Mouse (Mus musculus) MEL (cell line): ENCODE results near the gene Oxsr1. TPM values are rescaled to one million over a fixed set of nuclear protein-coding genes. Genes with fewer than 3 reads are reported as not detected.

Experiments used
- DNase-seq: peaks from one replicate; pipeline ENCODE4 v3.0.0; 2011; ENCODE audit warnings: low read depth, low spot score
- H3K27ac ChIP-seq: 2 replicates; pipeline ENCODE4 v1.5.1; 2012; ENCODE audit warnings: low read depth, mild to moderate bottlenecking, control low read depth, low read length, moderate library complexity; ENCODE audit not compliant: control insufficient read depth
- H3K27me3 ChIP-seq, 2 experiments: fragments of 150-350 bp in 1 of 2; sonication (generic) in 1 of 2; 2 replicates each; pipeline ENCODE4 v1.6.1; 2012; ENCODE audit warnings: low read length in 2 of 2, mild to moderate bottlenecking in 2 of 2, improper control_type of control experiment in 1 of 2, moderate library complexity in 1 of 2; ENCODE audit not compliant: insufficient read depth in 2 of 2, control insufficient read depth in 1 of 2
- H3K36me3 ChIP-seq, 2 experiments: 2 replicates each; pipeline ENCODE4 v1.6.1; 2012 to 2014; ENCODE audit warnings: low read length in 2 of 2, improper control_type of control experiment in 1 of 2, inconsistent platforms in 1 of 2, mild to moderate bottlenecking in 1 of 2; ENCODE audit not compliant: insufficient read depth in 2 of 2, control insufficient read depth in 1 of 2
- H3K4me1 ChIP-seq, 2 experiments: fragments of 150-350 bp in 1 of 2; sonication (generic) in 1 of 2; 2 replicates each; pipeline ENCODE4 v1.6.1; 2012; ENCODE audit warnings: low read length in 2 of 2, improper control_type of control experiment in 1 of 2, mild to moderate bottlenecking in 1 of 2; ENCODE audit not compliant: insufficient read depth in 2 of 2, control insufficient read depth in 1 of 2
- H3K4me3 ChIP-seq, 2 experiments: fragments of 150-350 bp in 1 of 2; sonication (generic) in 1 of 2; 2 replicates each; pipeline ENCODE4 v1.5.1; 2012; ENCODE audit warnings: low read depth in 2 of 2, low read length in 2 of 2, mild to moderate bottlenecking in 2 of 2, moderate library complexity in 2 of 2, control low read depth in 1 of 2, improper control_type of control experiment in 1 of 2; ENCODE audit not compliant: control insufficient read depth in 1 of 2, insufficient read depth in 1 of 2
- H3K79me2 ChIP-seq: 2 replicates; pipeline ENCODE4 v1.6.1; 2012; ENCODE audit warnings: mild to moderate bottlenecking, low read length, moderate library complexity; ENCODE audit not compliant: control insufficient read depth, poor library complexity, insufficient read depth
- H3K9ac ChIP-seq: 2 replicates; pipeline ENCODE4 v1.6.1; 2012; ENCODE audit warnings: low read depth, mild to moderate bottlenecking, control low read depth, low read length, moderate library complexity; ENCODE audit not compliant: control insufficient read depth, poor library complexity, severe bottlenecking
- H3K9me3 ChIP-seq: fragments of 150-350 bp; sonication (generic); replicated peaks from 2 replicates; pipeline ENCODE4 v1.6.1; 2012; ENCODE audit warnings: mild to moderate bottlenecking, low read length, improper control_type of control experiment, moderate library complexity; ENCODE audit not compliant: insufficient read depth
- BHLHE40 ChIP-seq: IDR thresholded peaks from 2 replicates; pipeline ENCODE4 v1.6.1; 2012; ENCODE audit warnings: low read depth, mild to moderate bottlenecking, inconsistent platforms, low read length, improper control_type of control experiment, borderline replicate concordance
- CHD2 ChIP-seq: IDR thresholded peaks from 2 replicates; pipeline ENCODE4 v1.6.1; 2011; ENCODE audit warnings: low read length, improper control_type of control experiment
- HCFC1 ChIP-seq: IDR thresholded peaks from 2 replicates; pipeline ENCODE4 v1.6.1; 2012; ENCODE audit warnings: low read depth, mild to moderate bottlenecking, inconsistent platforms, low read length, improper control_type of control experiment, moderate library complexity
- JUND ChIP-seq: IDR thresholded peaks from 2 replicates; pipeline ENCODE4 v1.6.1; 2011; ENCODE audit warnings: low read depth, mild to moderate bottlenecking, improper control_type of control experiment, low read length
- KAT2A ChIP-seq: conservative IDR thresholded peaks from 2 replicates; pipeline ENCODE4 v1.6.1; 2012; ENCODE audit warnings: low read depth, low read length, improper control_type of control experiment, inconsistent platforms
- MEF2A ChIP-seq: IDR thresholded peaks from 2 replicates; pipeline ENCODE4 v1.6.1; 2014; ENCODE audit warnings: low read depth, mild to moderate bottlenecking, inconsistent platforms, low read length, improper control_type of control experiment; ENCODE audit not compliant: poor library complexity, insufficient replicate concordance, severe bottlenecking; ENCODE audit errors: extremely low read depth
- MXI1 ChIP-seq: IDR thresholded peaks from 2 replicates; pipeline ENCODE4 v1.6.1; 2011; ENCODE audit warnings: mild to moderate bottlenecking, low read depth, low read length, improper control_type of control experiment
- NELFE ChIP-seq: IDR thresholded peaks from 2 replicates; pipeline ENCODE4 v1.6.1; 2011; ENCODE audit warnings: low read depth, low read length, improper control_type of control experiment
- POLR2AphosphoS2 ChIP-seq: IDR thresholded peaks from 2 replicates; pipeline ENCODE4 v1.6.1; 2011; ENCODE audit warnings: low read length, improper control_type of control experiment
- RAD21 ChIP-seq: IDR thresholded peaks from 2 replicates; pipeline ENCODE4 v1.6.1; 2011; ENCODE audit warnings: mild to moderate bottlenecking, low read depth, low read length, improper control_type of control experiment
- SMC3 ChIP-seq: IDR thresholded peaks from 2 replicates; pipeline ENCODE4 v1.6.1; 2011; ENCODE audit warnings: low read depth, low read length, improper control_type of control experiment
- USF1 ChIP-seq: IDR thresholded peaks from 2 replicates; pipeline ENCODE4 v1.6.1; 2014; ENCODE audit warnings: low read depth, mild to moderate bottlenecking, inconsistent platforms, low read length, improper control_type of control experiment, moderate library complexity
- USF2 ChIP-seq, 2 experiments: IDR thresholded peaks; 2 replicates each; pipeline ENCODE4 v1.6.1; 2011 to 2012; ENCODE audit warnings: improper control_type of control experiment in 2 of 2, low read length in 2 of 2, borderline replicate concordance in 1 of 2, inconsistent platforms in 1 of 2, low read depth in 1 of 2, mild to moderate bottlenecking in 1 of 2; ENCODE audit not compliant: insufficient read depth in 1 of 2
- ZC3H11A ChIP-seq: IDR thresholded peaks from 2 replicates; pipeline ENCODE4 v1.6.1; 2012; ENCODE audit warnings: low read depth, mild to moderate bottlenecking, inconsistent platforms, low read length, improper control_type of control experiment
- ZKSCAN1 ChIP-seq: IDR thresholded peaks from 2 replicates; pipeline ENCODE4 v1.6.1; 2012; ENCODE audit warnings: low read depth, mild to moderate bottlenecking, inconsistent platforms, low read length, improper control_type of control experiment, moderate library complexity
- ZMIZ1 ChIP-seq: IDR thresholded peaks from 2 replicates; pipeline ENCODE4 v1.6.1; 2012; ENCODE audit warnings: low read depth, mild to moderate bottlenecking, inconsistent platforms, low read length, improper control_type of control experiment, moderate library complexity
- ZNF384 ChIP-seq: IDR thresholded peaks from 2 replicates; pipeline ENCODE4 v1.6.1; 2012; ENCODE audit warnings: low read depth, mild to moderate bottlenecking, inconsistent platforms, low read length, improper control_type of control experiment
- polyA plus RNA-seq, 2 experiments: library from polyadenylated mRNA; stranded (reverse) in 1 of 2; unstranded in 1 of 2; fragments of >175 nt in 1 of 2; fragments of >200 nt in 1 of 2; gene quantifications; 2 replicates each; pipeline versions ENCODE4 v1.2.1 to v1.2.4; 2012; ENCODE audit warnings: low replicate concordance in 2 of 2, low read depth in 1 of 2; ENCODE audit not compliant: insufficient read length in 2 of 2, insufficient read depth in 1 of 2, missing spikeins in 1 of 2
- total RNA-seq: library from RNA; depleted of rRNA; stranded (reverse); fragments of 300-350 nt; gene quantifications from 2 replicates; pipeline ENCODE4 v1.2.3, GENCODE M21; 2012

Gene Oxsr1
- total and polyA plus RNA-seq, 3 experiments, result 25.6 to 304 (median 37.6) TPM

- H3K36me3 ChIP-seq, result peaks cover 2 to 13% of the 10 kb centered on the region in 2 experiments; a peak in 3 of 4 replicates
These were observed 59.2 kb downstream of the Oxsr1 start for GRCm38 (mm10) chr9:119263067-119263466.

GRCm38 (mm10) chr9:119260825-119261224, 61.4 kb downstream of the Oxsr1 start:
- H3K4me3 ChIP-seq, result no peak overlapping the region
- H3K9ac ChIP-seq, result no peak overlapping the region
- H3K9me3 ChIP-seq, result no peaks in the 10 kb centered on the region
- H3K27me3 ChIP-seq, result no peaks in the 10 kb centered on the region
- H3K79me2 ChIP-seq, result no peaks in the 10 kb centered on the region
- TF ChIP-seq NELFE (no peak), MEF2A (no peak)
- TF ChIP-seq, all 39 proteins: peak for 0
- Histone ChIP-seq H3K4me1 (no peaks in the 10 kb centered on the region), H3K36me3 (peaks cover 2 to 6% of the 10 kb centered on the region in 2 experiments; a peak in 3 of 4 replicates), H3K27ac (no peak overlapping the region)
- DNase-seq, result no peak

More at GRCm38 (mm10) chr9:119263067-119263466, 59.2 kb downstream of the Oxsr1 start:
- Histone ChIP-seq H3K27me3 (no peaks in the 10 kb centered on the region), H3K9me3 (no peaks in the 10 kb centered on the region), H3K4me1 (no peaks in the 10 kb centered on the region), H3K79me2 (no peaks in the 10 kb centered on the region), H3K27ac (no peak overlapping the region), H3K9ac (no peak overlapping the region), H3K4me3 (no peak overlapping the region)
- TF ChIP-seq USF1, result no peak
- no peak for TF ChIP-seq BHLHE40
- no peak for TF ChIP-seq ZKSCAN1
- TF ChIP-seq KAT2A, result no peak
- TF ChIP-seq POLR2AphosphoS2, result no peak
- no peak for TF ChIP-seq ZC3H11A
- no peak for TF ChIP-seq ZMIZ1
- no peak for TF ChIP-seq ZNF384
- no peak for TF ChIP-seq HCFC1
- TF ChIP-seq SMC3, result no peak
- no peak for TF ChIP-seq JUND
- no peak for TF ChIP-seq MEF2A
- TF ChIP-seq RAD21, result no peak
- TF ChIP-seq USF2 (IDR thresholded peaks at IDR 0.05; ENCODE audit: borderline replicate concordance in 1 of 2, insufficient read depth in 1 of 2, low read depth in 1 of 2, low read length in 2 of 2), result no peak
- no peak for TF ChIP-seq CHD2
- no peak for TF ChIP-seq MXI1
- no peak for DNase-seq
